Mouse (Mus musculus): ENCODE measurements around the gene Slc5a3.

The Slc5a3 gene

GRCm38 (mm10) chr16:92127666-92128065, 69.5 kb downstream of the Slc5a3 start:
- no peak for DNase-seq

GRCm38 (mm10) chr16:92129843-92130242, 71.7 kb downstream of the Slc5a3 start:
- DNase-seq, result no peak

- no peak for DNase-seq
These were observed 74.4 kb downstream of the Slc5a3 start for GRCm38 (mm10) chr16:92132511-92132910.

- DNase-seq, result no peak
These were observed 76.1 kb downstream of the Slc5a3 start for GRCm38 (mm10) chr16:92134148-92134764.

- DNase-seq, result no peak
These were observed 78.2 kb downstream of the Slc5a3 start for GRCm38 (mm10) chr16:92136275-92136674.

All from cerebellum, adult 11-12 months (tissue).